Mouse (Mus musculus) stomach, postnatal 0 days (tissue): ENCODE measurements at regions not wholly inside any gene's neighbourhood (a gene's known extent, or its start where the extent isn't known, plus 50 kb on each side); places are given as distances from the start of the nearest gene placed in this dataset.

Experiments
- CTCF ChIP-seq: IDR thresholded peaks from 2 replicates; pipeline ENCODE4 v1.5.1; 2016; ENCODE audit warnings: antibody characterized with exemption, low read depth, mild to moderate bottlenecking, moderate library complexity
- EP300 ChIP-seq: optimal IDR thresholded peaks from 2 replicates; pipeline ENCODE3; 2016; ENCODE audit warnings: antibody characterized with exemption

DNA sequence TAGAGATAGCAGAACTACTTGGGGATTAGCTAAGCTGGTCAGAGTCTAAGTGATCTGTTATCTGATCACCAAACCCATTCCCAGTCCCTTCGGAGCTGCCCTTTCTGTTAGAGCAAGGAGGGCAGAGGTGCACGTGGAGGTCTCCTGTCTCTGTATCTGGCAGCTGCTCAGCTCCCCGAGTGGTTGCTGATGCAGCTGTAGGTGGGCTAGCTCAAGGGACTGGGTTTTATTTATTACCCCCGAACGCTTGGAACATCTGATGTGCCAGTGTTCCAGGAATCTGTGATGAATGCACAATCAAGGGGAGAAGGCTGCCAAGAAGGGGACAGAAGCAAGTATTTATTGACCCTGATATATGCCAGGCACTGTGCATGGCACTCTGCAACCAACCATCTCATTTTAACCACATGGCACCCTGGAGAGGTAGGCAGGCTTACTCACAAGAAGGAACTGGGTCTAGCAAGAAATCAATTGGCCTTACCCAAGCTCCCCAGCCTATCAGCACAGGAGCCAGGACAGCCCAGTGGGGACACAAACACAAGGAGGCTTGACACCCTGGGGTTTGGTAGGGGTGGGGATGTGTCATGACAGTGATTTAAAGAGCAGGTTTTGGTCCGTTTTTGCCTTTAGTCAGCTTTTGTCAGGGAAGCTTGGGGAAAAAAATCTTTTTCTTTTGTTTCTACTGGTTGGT, 154.6 kb upstream of the Bmper start:
- TF ChIP-seq CTCF (no peak), EP300 (no peak)
